Mouse (Mus musculus) cerebellum, postnatal 14 days (tissue): ENCODE results near the gene Stx17.

ENCODE experiments used
- DNase-seq, 2 experiments: peaks; one replicate each; pipeline ENCODE4 v3.0.0; 2021; ENCODE audit warnings: mixed read lengths in 2 of 2

Stx17 gene

DNA sequence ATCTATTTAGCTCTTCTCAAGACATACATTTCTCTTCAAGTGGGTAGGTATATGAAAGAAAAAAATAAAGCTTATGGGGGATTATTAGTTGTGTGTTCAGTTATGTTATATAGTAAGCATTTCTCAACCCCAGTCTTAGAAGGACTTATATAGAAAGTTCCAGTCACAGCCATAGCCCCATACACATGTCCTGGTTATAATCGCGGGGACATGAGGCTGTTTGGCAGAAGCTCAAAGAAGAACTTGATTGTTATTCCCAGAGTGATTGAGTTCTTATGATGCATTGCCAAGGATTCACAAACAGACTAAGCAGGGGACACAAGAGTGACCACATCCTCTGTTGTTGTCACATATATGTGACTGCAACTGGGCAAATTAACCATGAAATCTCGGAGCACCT, 51.0 kb downstream of the Stx17 start:
- DNase-seq = no peak

- no peak for DNase-seq
Observed at GRCm38 (mm10) chr4:48180922-48181321, 56.2 kb downstream of the Stx17 start.

DNA sequence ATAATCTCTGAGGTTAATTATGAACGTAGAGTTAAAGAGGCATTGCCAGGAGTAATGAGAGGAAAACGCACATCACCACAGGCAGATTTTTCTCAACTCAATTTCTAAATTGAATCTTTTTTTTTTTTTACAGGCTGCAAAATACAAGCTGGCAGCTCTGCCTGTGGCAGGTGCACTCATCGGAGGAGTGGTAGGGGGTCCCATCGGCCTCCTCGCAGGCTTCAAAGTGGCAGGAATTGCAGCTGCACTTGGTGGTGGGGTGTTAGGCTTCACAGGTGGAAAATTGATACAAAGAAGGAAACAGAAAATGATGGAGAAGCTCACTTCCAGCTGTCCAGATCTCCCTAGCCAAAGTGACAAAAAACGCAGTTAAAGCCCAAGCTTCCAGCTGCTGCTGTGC, 56.7 kb downstream of the Stx17 start:
- DNase-seq = no peak

GRCm38 (mm10) chr4:48182115-48182806, 57.5 kb downstream of the Stx17 start:
- no peak for DNase-seq

DNA sequence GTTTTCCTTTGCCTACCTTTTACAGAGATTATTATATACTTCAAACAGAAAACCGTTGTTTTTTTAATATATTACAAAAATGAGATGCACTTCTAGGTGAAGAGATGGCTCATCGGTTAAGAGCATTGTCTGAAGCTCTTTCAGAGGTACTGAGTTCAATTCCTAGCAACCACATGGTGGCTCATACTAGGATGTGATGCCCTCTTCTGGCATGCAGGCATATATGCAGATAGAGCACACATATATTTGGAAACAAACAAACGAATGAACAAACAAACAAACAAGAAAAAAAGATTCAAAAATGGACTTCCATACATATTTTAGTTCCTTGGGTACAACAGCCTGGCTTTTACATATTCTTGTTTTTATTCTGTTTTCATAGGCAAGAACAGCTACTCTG, 73.2 kb downstream of the Stx17 start:
- no peak for DNase-seq

GRCm38 (mm10) chr4:48198447-48198846, 73.7 kb downstream of the Stx17 start:
- no peak for DNase-seq

- DNase-seq = peak; percentile 71 to 76
Observed at GRCm38 (mm10) chr4:48203564-48203963, 78.8 kb downstream of the Stx17 start.

- DNase-seq = peak; percentile 89 to 90
Observed at GRCm38 (mm10) chr4:48225173-48225572, 100.5 kb downstream of the Stx17 start.

GRCm38 (mm10) chr4:48225604-48226003, 100.9 kb downstream of the Stx17 start:
- DNase-seq = no peak

DNA sequence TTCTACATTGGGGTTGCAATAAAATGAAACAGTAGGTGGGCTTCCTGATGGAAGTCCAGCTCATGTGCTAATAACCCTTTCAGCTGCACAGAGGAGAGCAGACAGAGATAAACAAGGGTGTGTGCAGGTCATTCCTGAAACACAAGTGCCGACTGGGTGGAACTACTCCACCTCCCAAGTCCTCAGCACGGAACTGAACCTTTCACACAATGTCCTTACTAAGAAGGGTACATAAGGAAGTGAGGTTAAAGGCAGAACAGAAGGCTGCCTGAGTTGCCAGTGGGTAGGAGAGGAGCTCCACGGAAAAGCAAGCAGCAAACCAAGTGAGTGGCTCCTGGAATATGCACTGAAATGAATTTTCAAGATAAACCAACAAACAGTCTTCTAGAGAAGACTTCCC, 102.1 kb downstream of the Stx17 start:
- no peak for DNase-seq
